Mouse (Mus musculus): Measurements from ENCODE around the gene Capn10. TPM values are rescaled to one million over a fixed set of nuclear protein-coding genes. Genes with fewer than 3 reads are reported as not detected.

Gene Capn10
- polyA plus RNA-seq, 1 experiment from 2014 or later, result 52.0 TPM

DNA sequence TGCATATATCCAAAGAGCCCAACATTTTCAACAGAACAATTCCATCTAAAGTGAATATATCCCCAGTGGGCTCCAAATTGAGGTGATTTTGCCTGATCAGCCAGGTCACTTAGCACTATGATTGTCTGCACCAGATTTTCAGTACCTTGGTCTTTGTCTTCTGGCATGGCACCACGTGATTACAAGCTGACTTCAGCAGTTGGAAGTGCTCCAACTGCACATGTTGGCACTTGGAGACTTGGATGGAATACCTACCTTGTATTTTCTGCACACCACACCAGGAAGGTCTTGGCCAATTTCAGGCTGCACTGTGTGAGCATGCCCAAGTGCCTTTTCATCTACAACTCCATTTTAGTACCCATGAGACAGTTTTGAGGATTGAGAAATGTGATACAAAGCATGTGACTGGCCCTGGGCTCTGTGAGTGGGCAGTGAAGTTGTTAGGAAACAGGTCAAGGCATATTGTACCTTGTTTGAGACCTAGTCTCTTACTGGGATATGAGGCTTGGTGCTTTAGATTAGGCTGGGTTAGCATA lies 3.9 kb upstream of the Capn10 start:
- Histone ChIP-seq H3K9ac (no peak overlapping the region), H3K4me1 (peaks cover 12% of the 10 kb centered on the region), H3K9me3 (no peaks in the 10 kb centered on the region), H3K27ac (no peak overlapping the region), H3K27me3 (peaks cover 10% of the 10 kb centered on the region; the same call in 1 of the 2 replicates), H3K36me3 (replicated peaks) (no peaks in the 10 kb centered on the region), H3K4me3 (replicated peaks) (no peak overlapping the region), H3K4me2 (no peak overlapping the region)
- WGBS, result 23% methylated on average over 1 of the region's 1 CpGs
- ATAC-seq (ENCODE audit: low FRiP score), result no peak

DNA sequence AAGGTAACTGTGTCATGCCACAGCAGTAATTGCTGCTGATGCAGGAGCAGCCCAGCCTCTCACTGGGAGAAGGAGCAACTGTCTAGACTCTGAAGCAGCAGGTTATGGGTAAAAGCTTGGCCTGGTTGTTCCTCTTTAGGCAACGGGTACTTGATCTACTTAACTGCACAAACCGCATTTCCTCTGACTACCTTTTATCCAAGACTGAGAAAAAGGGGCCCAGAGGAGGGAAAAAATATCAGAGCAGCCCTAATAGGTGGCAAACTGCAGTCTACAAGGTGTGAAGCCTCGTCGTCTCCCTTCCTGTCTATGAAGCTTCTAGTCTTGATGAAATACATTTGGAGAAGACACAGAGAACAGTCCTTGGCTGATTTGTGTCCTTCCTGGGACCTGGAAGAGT lies 565 bp upstream of the Capn10 start:
- ATAC-seq (ENCODE audit: low FRiP score), result no peak
- no peaks in the 10 kb centered on the region for H3K9me3 ChIP-seq
- peak overlapping the region; percentile 82 for H3K9ac ChIP-seq
- H3K4me3 ChIP-seq (replicated peaks), result peak overlapping the region; percentile 77
- H3K4me2 ChIP-seq, result peak overlapping the region; percentile 83
- WGBS, result 82% methylated on average over 4 of the region's 4 CpGs
- H3K36me3 ChIP-seq (replicated peaks), result peaks cover 11% of the 10 kb centered on the region
- peaks cover 5% of the 10 kb centered on the region; the same call in 1 of the 2 replicates for H3K27me3 ChIP-seq
- H3K27ac ChIP-seq, result peak overlapping the region; percentile 97
- peaks cover 34% of the 10 kb centered on the region for H3K4me1 ChIP-seq

DNA sequence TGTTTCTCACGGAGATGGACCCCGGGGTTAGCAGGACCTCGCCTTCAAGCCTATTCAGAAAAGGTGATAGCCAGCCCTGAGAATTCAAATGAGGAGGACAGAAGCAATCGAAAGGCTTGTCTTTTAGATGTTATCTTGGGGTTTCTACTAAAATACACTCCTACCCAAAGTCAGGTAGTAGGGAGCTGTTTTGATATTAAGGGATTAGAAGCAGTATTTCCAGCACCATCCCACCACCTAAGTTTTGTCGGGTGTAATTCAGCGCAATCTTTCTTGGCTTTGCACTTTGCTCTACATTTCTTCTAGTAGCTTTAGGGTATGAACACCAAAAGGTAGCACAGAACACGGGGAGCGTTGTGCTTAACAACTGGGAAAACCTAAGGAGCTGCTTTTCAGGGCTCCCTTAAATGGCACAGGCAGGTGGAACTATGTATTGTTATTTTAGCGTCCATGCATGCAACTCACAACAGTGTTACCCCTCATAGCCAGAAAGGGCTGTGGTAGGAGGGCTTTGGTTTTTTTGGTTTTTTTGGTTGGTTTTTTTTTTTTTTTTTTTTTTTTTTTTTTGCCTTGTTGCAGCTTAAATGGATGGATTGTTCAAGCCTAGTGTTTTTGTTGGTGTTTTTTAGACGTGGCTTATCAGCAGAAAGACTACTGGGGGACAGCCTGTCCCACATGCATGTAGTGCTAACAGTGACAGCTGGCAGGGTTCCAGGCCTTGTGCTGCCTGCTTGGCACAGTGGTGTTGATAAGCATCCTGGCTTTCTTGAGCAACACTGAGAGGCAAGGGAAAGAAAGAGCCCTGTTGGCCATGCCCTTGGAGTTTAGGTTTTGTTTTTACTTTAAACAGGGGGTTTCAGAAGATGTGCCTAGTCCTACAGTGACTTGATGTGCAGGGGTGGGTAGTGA lies 1.1 kb downstream of the Capn10 start:
- peaks cover 28% of the 10 kb centered on the region for H3K36me3 ChIP-seq (replicated peaks)
- peak overlapping the region; percentile 82 for H3K9ac ChIP-seq
- peak overlapping the region; percentile 97 for H3K27ac ChIP-seq
- H3K9me3 ChIP-seq, result no peaks in the 10 kb centered on the region
- 22% methylated on average over 10 of the region's 10 CpGs for WGBS
- peak overlapping the region; percentile 83 for H3K4me2 ChIP-seq
- H3K27me3 ChIP-seq, result 0 out of 2 replicates have a peak, but pooled peaks cover 5% of the 10 kb centered on the region
- no peak for ATAC-seq (ENCODE audit: low FRiP score)
- peak overlapping the region; percentile 77 for H3K4me3 ChIP-seq (replicated peaks)
- peaks cover 34% of the 10 kb centered on the region for H3K4me1 ChIP-seq

DNA sequence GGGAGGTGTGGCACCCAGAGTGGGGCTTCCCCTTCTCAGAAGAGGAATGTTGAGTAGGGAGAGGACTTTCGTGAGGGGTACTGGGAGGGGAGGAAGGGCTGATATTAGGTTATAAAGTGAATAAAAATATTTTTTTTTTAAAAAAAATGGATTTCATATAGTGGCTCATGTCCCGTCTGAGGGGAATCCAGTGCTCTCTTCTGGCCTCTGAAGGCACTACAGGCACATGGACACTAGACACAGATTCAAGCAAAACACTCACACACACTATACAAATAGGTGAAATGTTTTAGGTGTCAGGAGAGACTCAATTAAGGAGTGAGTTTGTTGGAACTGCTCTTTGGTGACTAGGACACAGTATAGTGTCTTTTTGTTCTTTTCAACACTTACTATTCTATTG lies 1.8 kb downstream of the Capn10 start:
- peak overlapping the region; percentile 83 for H3K4me2 ChIP-seq
- ATAC-seq (ENCODE audit: low FRiP score), result no peak
- H3K27ac ChIP-seq, result 0 out of 2 replicates have a peak overlapping the region, but pooled peaks have one; percentile 9
- peak overlapping the region; percentile 47; the same call in 1 of the 2 replicates for H3K9ac ChIP-seq
- peak overlapping the region; percentile 77 for H3K4me3 ChIP-seq (replicated peaks)
- peaks cover 33% of the 10 kb centered on the region for H3K36me3 ChIP-seq (replicated peaks)
- H3K27me3 ChIP-seq, result 0 out of 2 replicates have a peak, but pooled peaks cover 5% of the 10 kb centered on the region
- WGBS, result 65% methylated on average over 2 of the region's 2 CpGs
- peaks cover 34% of the 10 kb centered on the region for H3K4me1 ChIP-seq
- no peaks in the 10 kb centered on the region for H3K9me3 ChIP-seq

DNA sequence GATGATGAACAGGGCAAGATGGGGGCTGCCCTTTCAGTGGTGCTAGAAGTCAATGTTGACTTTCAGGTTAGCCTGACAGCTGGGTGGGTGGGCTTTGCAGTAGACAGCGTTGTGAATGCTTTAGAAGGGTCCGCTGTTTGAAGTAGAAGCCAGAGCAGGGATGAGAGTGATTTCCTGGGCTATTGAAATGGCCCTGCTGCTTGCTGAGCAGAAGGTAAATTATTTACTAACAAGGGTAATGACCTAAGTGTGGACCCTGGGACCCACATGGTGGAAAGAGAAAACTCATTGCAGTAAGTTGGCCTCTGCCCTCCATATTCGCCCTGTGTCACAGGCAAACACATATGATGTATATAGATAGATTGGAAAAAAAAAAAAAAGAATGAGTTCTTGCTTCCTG lies 2.3 kb downstream of the Capn10 start:
- H3K36me3 ChIP-seq (replicated peaks), result peaks cover 36% of the 10 kb centered on the region
- H3K9ac ChIP-seq, result peak overlapping the region; percentile 47; the same call in 1 of the 2 replicates
- H3K4me2 ChIP-seq, result peak overlapping the region; percentile 83
- no peak for ATAC-seq (ENCODE audit: low FRiP score)
- H3K27ac ChIP-seq, result no peak overlapping the region
- 0 out of 2 replicates have a peak, but pooled peaks cover 5% of the 10 kb centered on the region for H3K27me3 ChIP-seq
- 84% methylated on average over 3 of the region's 3 CpGs for WGBS
- no peak overlapping the region for H3K4me3 ChIP-seq (replicated peaks)
- H3K9me3 ChIP-seq, result no peaks in the 10 kb centered on the region
- H3K4me1 ChIP-seq, result peaks cover 34% of the 10 kb centered on the region

DNA sequence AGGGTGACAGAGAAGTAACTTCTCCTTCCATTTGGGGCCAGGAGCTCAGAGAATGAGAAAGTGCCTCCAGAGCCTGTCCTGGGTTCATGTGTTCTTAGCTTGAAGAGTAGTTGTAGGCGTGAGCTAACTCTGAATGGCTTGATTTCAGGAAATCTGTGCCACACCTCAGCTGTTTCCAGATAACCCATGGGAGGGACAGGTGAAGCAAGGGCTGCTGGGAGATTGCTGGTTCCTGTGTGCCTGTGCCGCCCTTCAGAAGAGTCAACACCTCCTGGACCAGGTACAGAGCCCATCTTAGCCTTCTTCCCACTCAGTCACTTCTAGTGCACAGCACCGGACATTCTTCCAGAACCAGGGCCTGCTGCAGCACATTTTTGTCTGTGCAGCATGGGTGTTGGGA lies 3.6 kb downstream of the Capn10 start:
- Histone ChIP-seq H3K27ac (no peak overlapping the region), H3K9me3 (no peaks in the 10 kb centered on the region), H3K9ac (no peak overlapping the region), H3K4me2 (no peak overlapping the region), H3K36me3 (replicated peaks) (peaks cover 49% of the 10 kb centered on the region), H3K27me3 (no peaks in the 10 kb centered on the region), H3K4me1 (peaks cover 34% of the 10 kb centered on the region), H3K4me3 (replicated peaks) (no peak overlapping the region)
- WGBS, result 92% methylated on average over 3 of the region's 3 CpGs
- ATAC-seq (ENCODE audit: low FRiP score), result no peak

DNA sequence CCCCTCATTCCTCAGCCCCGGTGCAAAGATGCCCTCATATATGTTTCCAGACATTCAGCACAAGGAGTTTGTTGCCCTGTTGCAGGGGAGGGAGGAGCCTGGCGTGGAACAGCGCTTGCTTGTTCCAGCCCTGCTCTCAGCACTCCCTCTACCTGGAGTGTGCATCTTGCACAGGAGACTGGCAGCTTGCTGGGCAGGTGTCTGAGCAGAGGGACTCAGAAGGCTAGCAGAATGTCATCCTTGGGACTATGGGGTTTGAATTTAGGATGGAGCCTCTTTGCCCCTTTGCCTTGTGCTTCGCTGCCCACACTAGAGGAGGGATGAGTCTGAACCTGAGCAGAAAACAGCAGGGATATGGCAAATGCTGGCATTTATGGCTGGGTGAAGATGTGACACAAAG lies 5.6 kb downstream of the Capn10 start:
- WGBS, result 96% methylated on average over 4 of the region's 4 CpGs
- peaks cover 26% of the 10 kb centered on the region for H3K4me1 ChIP-seq
- no peaks in the 10 kb centered on the region for H3K27me3 ChIP-seq
- H3K4me3 ChIP-seq (replicated peaks), result no peak overlapping the region
- no peak for ATAC-seq (ENCODE audit: low FRiP score)
- no peak overlapping the region for H3K27ac ChIP-seq
- H3K9ac ChIP-seq, result no peak overlapping the region
- no peaks in the 10 kb centered on the region for H3K9me3 ChIP-seq
- peaks cover 68% of the 10 kb centered on the region for H3K36me3 ChIP-seq (replicated peaks)
- no peak overlapping the region for H3K4me2 ChIP-seq

DNA sequence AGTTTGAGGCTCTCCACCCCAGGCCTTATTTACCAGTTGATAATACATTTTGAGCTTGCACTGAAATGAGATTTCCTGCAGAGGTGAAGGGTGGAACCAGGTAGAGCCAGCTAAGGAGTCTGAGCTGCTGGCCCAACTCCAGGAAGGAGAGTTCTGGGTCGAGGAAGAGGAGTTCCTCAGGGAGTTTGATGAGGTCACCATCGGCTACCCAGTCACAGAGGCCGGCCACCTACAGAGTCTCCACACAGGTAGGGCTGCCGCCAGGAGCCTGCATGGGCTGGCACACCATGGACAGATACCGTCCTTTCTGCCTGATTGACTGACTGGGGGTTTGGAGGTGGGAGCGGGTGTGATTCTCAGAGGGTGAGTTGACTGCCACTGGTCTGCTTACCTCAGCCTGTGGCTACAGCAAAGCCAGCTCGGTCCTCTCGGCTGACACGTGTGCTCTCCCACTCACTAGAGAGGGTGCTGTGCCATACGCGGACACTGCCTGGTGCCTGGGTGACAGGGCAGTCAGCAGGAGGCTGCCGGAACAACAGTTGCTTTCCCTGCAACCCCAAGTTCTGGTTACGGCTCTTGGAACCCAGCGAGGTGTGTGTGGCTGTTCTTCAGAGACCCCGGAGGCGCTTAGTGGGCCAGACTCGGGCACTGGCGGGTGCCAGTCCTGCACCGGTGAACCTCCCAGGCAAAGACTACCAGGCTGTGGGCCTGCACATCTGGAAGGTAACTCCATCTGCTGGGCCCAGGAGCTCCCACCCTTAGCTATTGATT lies 9.2 kb downstream of the Capn10 start:
- no peaks in the 10 kb centered on the region for H3K9me3 ChIP-seq
- no peak overlapping the region for H3K4me3 ChIP-seq (replicated peaks)
- 94% methylated on average over 19 of the region's 19 CpGs for WGBS
- peaks cover 96% of the 10 kb centered on the region for H3K36me3 ChIP-seq (replicated peaks)
- H3K27me3 ChIP-seq, result no peaks in the 10 kb centered on the region
- no peak overlapping the region for H3K27ac ChIP-seq
- no peak overlapping the region for H3K9ac ChIP-seq
- H3K4me1 ChIP-seq, result no peaks in the 10 kb centered on the region
- no peak for ATAC-seq (ENCODE audit: low FRiP score)
- H3K4me2 ChIP-seq, result no peak overlapping the region

DNA sequence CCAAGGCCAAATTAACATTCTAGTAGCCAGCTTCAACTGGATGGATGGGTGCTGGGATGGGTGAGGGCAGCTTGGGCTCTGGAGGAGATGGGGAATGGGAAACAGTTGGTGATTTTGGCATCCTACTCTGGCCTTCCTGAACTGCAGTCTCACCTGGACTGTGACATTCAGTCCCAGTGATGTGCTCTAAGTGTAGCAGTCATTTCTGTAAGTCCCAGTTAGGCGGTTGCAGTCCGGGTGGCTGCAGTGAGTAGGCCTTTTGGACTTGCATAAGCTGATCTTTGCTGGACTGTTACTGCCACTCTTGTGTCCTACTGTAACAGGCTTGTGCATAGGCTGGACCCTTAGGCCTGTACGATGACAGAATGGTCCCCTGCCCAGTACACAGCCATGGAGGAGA lies 13.8 kb downstream of the Capn10 start:
- H3K36me3 ChIP-seq (replicated peaks), result peaks cover 70% of the 10 kb centered on the region
- no peak overlapping the region for H3K27ac ChIP-seq
- H3K9me3 ChIP-seq, result no peaks in the 10 kb centered on the region
- no peak overlapping the region for H3K9ac ChIP-seq
- H3K4me3 ChIP-seq (replicated peaks), result no peak overlapping the region
- 96% methylated on average over 3 of the region's 3 CpGs for WGBS
- no peaks in the 10 kb centered on the region for H3K4me1 ChIP-seq
- H3K4me2 ChIP-seq, result no peak overlapping the region
- no peaks in the 10 kb centered on the region for H3K27me3 ChIP-seq
- no peak for ATAC-seq (ENCODE audit: low FRiP score)

DNA sequence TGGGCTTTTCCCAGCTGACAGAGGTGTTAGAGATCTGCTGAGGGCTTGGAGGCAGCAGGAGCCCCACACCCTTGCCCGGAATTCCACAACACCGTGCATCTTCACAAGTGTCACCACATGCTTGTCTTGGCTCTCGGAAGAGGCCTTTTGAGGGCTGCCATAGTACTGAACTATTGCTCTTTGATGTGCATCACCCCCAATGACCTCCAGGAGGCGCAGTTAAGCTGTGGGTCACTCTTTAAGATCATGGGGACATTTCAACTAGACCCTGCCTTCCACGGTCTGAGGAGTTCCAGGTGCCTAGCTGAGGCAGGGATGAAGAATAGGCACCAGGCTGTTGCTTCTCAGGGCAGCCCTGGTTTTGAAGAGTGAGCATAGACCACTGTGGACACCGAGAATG lies 15.2 kb downstream of the Capn10 start:
- no peak overlapping the region for H3K4me3 ChIP-seq (replicated peaks)
- no peak for ATAC-seq (ENCODE audit: low FRiP score)
- 59% methylated on average over 6 of the region's 6 CpGs for WGBS

DNA sequence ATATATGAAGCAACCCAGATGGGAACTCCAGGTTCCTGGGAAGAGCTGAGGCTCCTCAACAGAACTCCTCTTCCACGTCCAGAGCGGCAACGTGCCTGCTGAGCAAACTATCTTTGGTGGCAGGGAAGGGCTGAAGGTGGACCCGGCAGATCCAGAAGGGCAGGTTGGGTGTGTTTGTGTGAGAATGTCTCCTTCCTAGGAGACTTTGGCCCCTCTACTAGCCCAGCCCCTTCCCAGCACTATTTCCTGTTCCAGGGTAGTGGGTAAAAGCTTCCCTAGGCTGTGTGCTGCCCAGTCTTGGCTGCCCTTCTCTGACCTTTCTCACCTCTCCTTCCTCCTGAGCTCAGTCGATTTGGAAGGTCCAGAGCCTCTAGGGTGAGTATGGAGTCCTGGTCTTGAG lies 16.4 kb downstream of the Capn10 start, which contains the start of gene Gpr35:
Gene Gpr35 (plus strand): TSS at position 259 of the 400 bp plus-strand sequence.
- no peak for ATAC-seq (ENCODE audit: low FRiP score)
- 86% methylated on average over 5 of the region's 5 CpGs for WGBS
- Histone ChIP-seq H3K27me3 (no peaks in the 10 kb centered on the region), H3K4me1 (no peaks in the 10 kb centered on the region), H3K9ac (no peak within 1 kb of the TSS), H3K27ac (no peak within 1 kb of the TSS), H3K9me3 (no peaks in the 10 kb centered on the region), H3K4me2 (no peak within 1 kb of the TSS), H3K36me3 (replicated peaks) (peaks cover 44% of the 10 kb centered on the region), H3K4me3 (replicated peaks) (no peak within 1 kb of the TSS)

More for the DNA sequence above, 15.2 kb downstream of the Capn10 start:
- Histone ChIP-seq H3K27ac (no peak overlapping the region), H3K27me3 (no peaks in the 10 kb centered on the region), H3K4me2 (no peak overlapping the region), H3K9ac (no peak overlapping the region), H3K36me3 (replicated peaks) (peaks cover 56% of the 10 kb centered on the region), H3K9me3 (no peaks in the 10 kb centered on the region), H3K4me1 (no peaks in the 10 kb centered on the region)

DNA sequence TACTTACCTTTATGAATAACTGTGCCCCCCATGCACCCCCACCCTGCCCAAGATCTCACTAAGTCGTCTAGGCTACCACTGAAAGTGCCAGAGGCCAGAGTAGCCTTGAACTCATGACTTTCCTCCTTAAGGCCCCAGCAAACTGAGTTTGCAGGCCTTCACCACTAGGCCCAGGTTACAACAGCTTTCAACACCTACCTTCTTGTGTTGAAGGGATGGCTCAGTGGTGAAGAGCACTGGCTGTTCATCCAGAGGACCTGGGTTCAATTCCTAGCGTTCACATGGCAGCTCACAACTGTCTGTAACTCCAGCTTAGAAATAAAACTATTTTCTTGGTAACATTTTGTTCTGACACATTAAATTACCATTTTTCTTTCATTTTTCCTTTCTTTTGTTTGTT lies 19.5 kb downstream of the Capn10 start:
- H3K9me3 ChIP-seq, result no peaks in the 10 kb centered on the region
- no peaks in the 10 kb centered on the region for H3K27me3 ChIP-seq
- H3K4me2 ChIP-seq, result no peak overlapping the region
- WGBS, result 79% methylated on average over 2 of the region's 2 CpGs
- no peak for ATAC-seq (ENCODE audit: low FRiP score)
- H3K27ac ChIP-seq, result no peak overlapping the region
- H3K4me3 ChIP-seq (replicated peaks), result no peak overlapping the region
- H3K4me1 ChIP-seq, result no peaks in the 10 kb centered on the region
- no peak overlapping the region for H3K9ac ChIP-seq
- H3K36me3 ChIP-seq (replicated peaks), result peaks cover 14% of the 10 kb centered on the region

All from forebrain, embryonic 12.5 days (tissue).